Mouse (Mus musculus) heart, postnatal 14 days (tissue): ENCODE data around the gene Baiap3. TPM values are rescaled to one million over a fixed set of nuclear protein-coding genes. Genes with fewer than 3 reads are reported as not detected.
A peak's percentile ranks its signal among the peaks of the same experiment; 100 is the strongest.

ENCODE experiments used
- DNase-seq, 2 experiments: peaks; one replicate each; pipeline ENCODE4 v3.0.0; 2021 to 2022
- intact Hi-C: fragments of 180-260 bp; cut with DNase I; formaldehyde crosslinking; loops from one replicate; pipeline ENCODE4 v1.15.1; 2025
- long read RNA-seq, 2 experiments: library from polyadenylated mRNA; stranded (forward); transcript quantifications; one replicate each; pipeline ENCODE4 v2.0.0; 2021
- total RNA-seq, 2 experiments: library from RNA; stranded (reverse); gene quantifications; 2 replicates each; pipeline ENCODE4 v1.2.3; 2021

Gene Baiap3
- under 1 TPM; 0.17 to 0.63 TPM for total RNA-seq
- long read RNA-seq, experiment 1, partial matches to known transcripts = 0 of 1 reads
- long read RNA-seq, experiment 1, other reads (novel, unspliced or antisense) = 1 of 1 reads
- long read RNA-seq, experiment 2 = 0 reads

- intact Hi-C loops = no loop called here
- DNase-seq = no peak
Measured at GRCm38 (mm10) chr17:25256140-25256754, at the start of gene Baiap3. Gene Baiap3, minus strand, starts transcription at chr17:25256364.

- no peak for DNase-seq
- intact Hi-C loops = no loop called here
Measured at GRCm38 (mm10) chr17:25298094-25298493, 41.9 kb upstream of the Baiap3 start, which contains the start of gene Prss34. Gene Prss34, plus strand, starts transcription at chr17:25298394.

GRCm38 (mm10) chr17:25294111-25294510, 37.9 kb upstream of the Baiap3 start:
- intact Hi-C loops = no loop called here

GRCm38 (mm10) chr17:25293495-25293894, 37.3 kb upstream of the Baiap3 start:
- no peak for DNase-seq
- intact Hi-C loops = no loop called here

More at GRCm38 (mm10) chr17:25294111-25294510, 37.9 kb upstream of the Baiap3 start:
- no peak for DNase-seq

- no peak for DNase-seq
- intact Hi-C loops = no loop called here
Measured at GRCm38 (mm10) chr17:25290411-25290810, 34.2 kb upstream of the Baiap3 start.

GRCm38 (mm10) chr17:25288842-25289241, 32.7 kb upstream of the Baiap3 start:
- peak; percentile 29 to 51 for DNase-seq
- intact Hi-C loops = loop anchor here (5.0 kb wide), 2 partner anchors 172 to 183 kb away; partner anchors contain the start of gene Telo2

GRCm38 (mm10) chr17:25285033-25285432, 28.9 kb upstream of the Baiap3 start:
- intact Hi-C loops = loop anchor here (5.0 kb wide), 2 partner anchors 168 to 187 kb away; partner anchors contain the start of gene Telo2
- peak; percentile 61 to 78 for DNase-seq

GRCm38 (mm10) chr17:25282133-25282532, 26.0 kb upstream of the Baiap3 start:
- intact Hi-C loops = no loop called here
- DNase-seq = peak; percentile 29 to 42

GRCm38 (mm10) chr17:25275833-25276232, 19.7 kb upstream of the Baiap3 start:
- no peak for DNase-seq
- intact Hi-C loops = loop anchor here (10.0 kb wide), 1 partner anchor 341 kb away; the partner anchor contains the start of gene Mapk8ip3

- no peak for DNase-seq
- intact Hi-C loops = loop anchor here (5.0 to 10.0 kb wide), 3 partner anchors 87 to 340 kb away; partner anchors contain the start of genes Mapk8ip3 and Unkl
Measured at GRCm38 (mm10) chr17:25274571-25275346, 18.6 kb upstream of the Baiap3 start, which contains the start of gene Ube2i. Gene Ube2i, minus strand, starts transcription at chr17:25274622.

GRCm38 (mm10) chr17:25273706-25274501, 17.7 kb upstream of the Baiap3 start:
- DNase-seq = peak; percentile 95
- intact Hi-C loops = loop anchor here (5.0 to 10.0 kb wide), 3 partner anchors 87 to 339 kb away; partner anchors contain the start of genes Mapk8ip3 and Unkl

- intact Hi-C loops = loop anchor here (5.0 to 10.0 kb wide), 3 partner anchors 86 to 338 kb away; partner anchors contain the start of genes Mapk8ip3 and Unkl
- DNase-seq = peak; percentile 89
Measured at GRCm38 (mm10) chr17:25272951-25273705, 17.0 kb upstream of the Baiap3 start.

GRCm38 (mm10) chr17:25272326-25272725, 16.2 kb upstream of the Baiap3 start:
- intact Hi-C loops = loop anchor here (5.0 to 10.0 kb wide), 3 partner anchors 85 to 338 kb away; partner anchors contain the start of genes Mapk8ip3 and Unkl
- DNase-seq = no peak

- no peak for DNase-seq
- intact Hi-C loops = loop anchor here (5.0 to 10.0 kb wide), 3 partner anchors 84 to 336 kb away; partner anchors contain the start of genes Mapk8ip3 and Unkl
Measured at GRCm38 (mm10) chr17:25270795-25271335, 14.7 kb upstream of the Baiap3 start.

GRCm38 (mm10) chr17:25264453-25264852, 8.3 kb upstream of the Baiap3 start:
- DNase-seq = peak; percentile 45 to 72
- intact Hi-C loops = no loop called here

- intact Hi-C loops = no loop called here
- DNase-seq = no peak
Measured at GRCm38 (mm10) chr17:25257804-25258261, 1.7 kb upstream of the Baiap3 start.

- intact Hi-C loops = no loop called here
- DNase-seq = no peak
Measured at GRCm38 (mm10) chr17:25255110-25255509, 1.1 kb downstream of the Baiap3 start.

GRCm38 (mm10) chr17:25253760-25254159, 2.4 kb downstream of the Baiap3 start:
- no peak for DNase-seq
- intact Hi-C loops = no loop called here

GRCm38 (mm10) chr17:25252643-25253042, 3.5 kb downstream of the Baiap3 start:
- DNase-seq = no peak

More at GRCm38 (mm10) chr17:25252643-25253042, 3.5 kb downstream of the Baiap3 start:
- intact Hi-C loops = no loop called here
